Mouse (Mus musculus): ENCODE data around the gene Hnrnpul2.

- no peak for TF ChIP-seq GATA1 (IDR thresholded peaks at IDR 0.05; ENCODE audit: borderline replicate concordance, low read length)
- TF ChIP-seq FLI1 (IDR thresholded peaks at IDR 0.05; ENCODE audit: low read length): no peak
Observed at GRCm38 (mm10) chr19:8839908-8840791, 20.3 kb downstream of the Hnrnpul2 start.

Data from megakaryocyte, embryonic 14.5 days (primary cell).